Mouse (Mus musculus): ENCODE data around the gene Ofd1. TPM values are rescaled to one million over a fixed set of nuclear protein-coding genes. Genes with fewer than 3 reads are reported as not detected.

The Ofd1 gene
- total and polyA plus RNA-seq, 2 experiments from 2014 or later = 4.5 to 4.7 TPM

GRCm38 (mm10) chrX:166468321-166468720, 27.8 kb upstream of the Ofd1 start:
- no peak for TF ChIP-seq CTCF (IDR thresholded peaks at IDR 0.05; ENCODE audit: low read depth)
- no peak for TF ChIP-seq EP300 (IDR thresholded peaks at IDR 0.05; ENCODE audit: low read depth)
- Histone ChIP-seq H3K9ac (replicated peaks; ENCODE audit: low read depth, low read length) (no peak overlapping the region), H3K4me2 (ENCODE audit: low read depth, low read length) (no peak overlapping the region), H3K9me3 (replicated peaks; ENCODE audit: control insufficient read depth, low read length) (no peaks in the 10 kb centered on the region), H3K27ac (ENCODE audit: low read depth) (no peak overlapping the region), H3K36me3 (replicated peaks; ENCODE audit: control insufficient read depth, insufficient read depth, low read length) (no peaks in the 10 kb centered on the region), H3K27me3 (ENCODE audit: control insufficient read depth, insufficient read depth, low read length) (no peaks in the 10 kb centered on the region), H3K4me1 (ENCODE audit: control insufficient read depth, insufficient read depth) (no peaks in the 10 kb centered on the region), H3K4me3 (ENCODE audit: low read depth, low read length) (no peak overlapping the region)
- WGBS = 94% methylated on average over 7 of the region's 7 CpGs
- DNase-seq (ENCODE audit: low spot score) (no peak), ATAC-seq (ENCODE audit: insufficient read depth, low read depth) (no peak)

- Histone ChIP-seq H3K4me3 (ENCODE audit: low read depth, low read length) (no peak overlapping the region), H3K27me3 (ENCODE audit: control insufficient read depth, insufficient read depth, low read length) (no peaks in the 10 kb centered on the region), H3K27ac (ENCODE audit: low read depth) (no peak overlapping the region), H3K4me2 (ENCODE audit: low read depth, low read length) (no peak overlapping the region), H3K9ac (replicated peaks; ENCODE audit: low read depth, low read length) (no peak overlapping the region), H3K9me3 (replicated peaks; ENCODE audit: control insufficient read depth, low read length) (no peaks in the 10 kb centered on the region), H3K36me3 (replicated peaks; ENCODE audit: control insufficient read depth, insufficient read depth, low read length) (no peaks in the 10 kb centered on the region), H3K4me1 (ENCODE audit: control insufficient read depth, insufficient read depth) (no peaks in the 10 kb centered on the region)
- WGBS = 90% methylated on average over 1 of the region's 1 CpGs
- no peak for DNase-seq (ENCODE audit: low spot score)
- no peak for TF ChIP-seq EP300 (IDR thresholded peaks at IDR 0.05; ENCODE audit: low read depth)
- TF ChIP-seq CTCF (IDR thresholded peaks at IDR 0.05; ENCODE audit: low read depth) = no peak
- no peak for ATAC-seq (ENCODE audit: insufficient read depth, low read depth)
Observed at GRCm38 (mm10) chrX:166455525-166455924, 15.0 kb upstream of the Ofd1 start.

- no peak overlapping the region for H3K9ac ChIP-seq (replicated peaks; ENCODE audit: low read depth, low read length)
- 76% methylated on average over 3 of the region's 3 CpGs for WGBS
- no peaks in the 10 kb centered on the region for H3K36me3 ChIP-seq (replicated peaks; ENCODE audit: control insufficient read depth, insufficient read depth, low read length)
Observed at GRCm38 (mm10) chrX:166454331-166454730, 13.8 kb upstream of the Ofd1 start.

GRCm38 (mm10) chrX:166453532-166453931, 13.0 kb upstream of the Ofd1 start:
- H3K36me3 ChIP-seq (replicated peaks; ENCODE audit: control insufficient read depth, insufficient read depth, low read length) = no peaks in the 10 kb centered on the region
- ATAC-seq (ENCODE audit: insufficient read depth, low read depth) = no peak
- no peak overlapping the region for H3K4me2 ChIP-seq (ENCODE audit: low read depth, low read length)
- WGBS = 61% methylated on average over 6 of the region's 6 CpGs
- no peak overlapping the region for H3K27ac ChIP-seq (ENCODE audit: low read depth)
- no peak overlapping the region for H3K4me3 ChIP-seq (ENCODE audit: low read depth, low read length)
- no peaks in the 10 kb centered on the region for H3K27me3 ChIP-seq (ENCODE audit: control insufficient read depth, insufficient read depth, low read length)
- TF ChIP-seq CTCF (IDR thresholded peaks at IDR 0.05; ENCODE audit: low read depth) (no peak), EP300 (IDR thresholded peaks at IDR 0.05; ENCODE audit: low read depth) (no peak)
- H3K4me1 ChIP-seq (ENCODE audit: control insufficient read depth, insufficient read depth) = no peaks in the 10 kb centered on the region
- H3K9ac ChIP-seq (replicated peaks; ENCODE audit: low read depth, low read length) = no peak overlapping the region
- H3K9me3 ChIP-seq (replicated peaks; ENCODE audit: control insufficient read depth, low read length) = no peaks in the 10 kb centered on the region
- DNase-seq (ENCODE audit: low spot score) = no peak

More at GRCm38 (mm10) chrX:166454331-166454730, 13.8 kb upstream of the Ofd1 start:
- no peak for DNase-seq (ENCODE audit: low spot score)
- H3K27me3 ChIP-seq (ENCODE audit: control insufficient read depth, insufficient read depth, low read length) = no peaks in the 10 kb centered on the region
- TF ChIP-seq CTCF (IDR thresholded peaks at IDR 0.05; ENCODE audit: low read depth) = no peak
- TF ChIP-seq EP300 (IDR thresholded peaks at IDR 0.05; ENCODE audit: low read depth) = no peak
- H3K4me2 ChIP-seq (ENCODE audit: low read depth, low read length) = no peak overlapping the region
- H3K4me3 ChIP-seq (ENCODE audit: low read depth, low read length) = no peak overlapping the region
- no peaks in the 10 kb centered on the region for H3K4me1 ChIP-seq (ENCODE audit: control insufficient read depth, insufficient read depth)
- H3K27ac ChIP-seq (ENCODE audit: low read depth) = no peak overlapping the region
- no peaks in the 10 kb centered on the region for H3K9me3 ChIP-seq (replicated peaks; ENCODE audit: control insufficient read depth, low read length)
- ATAC-seq (ENCODE audit: insufficient read depth, low read depth) = no peak

GRCm38 (mm10) chrX:166444552-166444951, 4.0 kb upstream of the Ofd1 start:
- Histone ChIP-seq H3K36me3 (replicated peaks; ENCODE audit: control insufficient read depth, insufficient read depth, low read length) (no peaks in the 10 kb centered on the region), H3K4me1 (ENCODE audit: control insufficient read depth, insufficient read depth) (no peaks in the 10 kb centered on the region), H3K27me3 (ENCODE audit: control insufficient read depth, insufficient read depth, low read length) (no peaks in the 10 kb centered on the region), H3K9me3 (replicated peaks; ENCODE audit: control insufficient read depth, low read length) (no peaks in the 10 kb centered on the region), H3K4me2 (ENCODE audit: low read depth, low read length) (no peak overlapping the region), H3K9ac (replicated peaks; ENCODE audit: low read depth, low read length) (no peak overlapping the region), H3K4me3 (ENCODE audit: low read depth, low read length) (no peak overlapping the region), H3K27ac (ENCODE audit: low read depth) (no peak overlapping the region)
- WGBS = 63% methylated on average over 3 of the region's 3 CpGs
- DNase-seq (ENCODE audit: low spot score) (no peak), ATAC-seq (ENCODE audit: insufficient read depth, low read depth) (no peak)
- TF ChIP-seq EP300 (IDR thresholded peaks at IDR 0.05; ENCODE audit: low read depth) = no peak
- no peak for TF ChIP-seq CTCF (IDR thresholded peaks at IDR 0.05; ENCODE audit: low read depth)

GRCm38 (mm10) chrX:166440036-166440615, 378 bp downstream of the Ofd1 start, which contains the start of gene Trappc2:
TSS of gene Trappc2 (plus strand) at chrX:166440574.
- H3K36me3 ChIP-seq (replicated peaks; ENCODE audit: control insufficient read depth, insufficient read depth, low read length) = no peaks in the 10 kb centered on the region
- H3K4me3 ChIP-seq (ENCODE audit: low read depth, low read length) = peak within 1 kb of the TSS; percentile 73
- no peaks in the 10 kb centered on the region for H3K4me1 ChIP-seq (ENCODE audit: control insufficient read depth, insufficient read depth)
- peak within 1 kb of the TSS; percentile 71 for H3K9ac ChIP-seq (replicated peaks; ENCODE audit: low read depth, low read length)
- peak; percentile 72 for ATAC-seq (ENCODE audit: insufficient read depth, low read depth)
- TF ChIP-seq EP300 (IDR thresholded peaks at IDR 0.05; ENCODE audit: low read depth) = no peak
- no peak for TF ChIP-seq CTCF (IDR thresholded peaks at IDR 0.05; ENCODE audit: low read depth)
- H3K27me3 ChIP-seq (ENCODE audit: control insufficient read depth, insufficient read depth, low read length) = no peaks in the 10 kb centered on the region
- WGBS = 18% methylated on average over 32 of the region's 36 CpGs
- H3K27ac ChIP-seq (ENCODE audit: low read depth) = peak within 1 kb of the TSS; percentile 75
- peak within 1 kb of the TSS; percentile 78 for H3K4me2 ChIP-seq (ENCODE audit: low read depth, low read length)
- peak; percentile 6 for DNase-seq (ENCODE audit: low spot score)
- H3K9me3 ChIP-seq (replicated peaks; ENCODE audit: control insufficient read depth, low read length) = no peaks in the 10 kb centered on the region
